Mouse (Mus musculus): ENCODE results near the gene Ivd.

GRCm38 (mm10) chr2:118891173-118891572 lies 29.4 kb downstream of the Ivd start:
- TF ChIP-seq CTCF (IDR thresholded peaks at IDR 0.05; ENCODE audit: control insufficient read depth, insufficient read depth, low read length) (no peak), POLR2A (IDR thresholded peaks at IDR 0.05; ENCODE audit: borderline replicate concordance, control insufficient read depth, low read depth, low read length) (no peak)
